Mouse (Mus musculus) G1E-ER4 (cell line): ENCODE data around the gene Herc6. TPM values are rescaled to one million over a fixed set of nuclear protein-coding genes. Genes with fewer than 3 reads are reported as not detected.

ENCODE experiments used
- GATA1 ChIP-seq: IDR thresholded peaks from one replicate; pipeline ENCODE4 v1.8.0; 2012; ENCODE audit warnings: low read length, inconsistent platforms
- polyA plus RNA-seq: library from polyadenylated mRNA; stranded (reverse); fragments of >175 nt; gene quantifications from 2 replicates; pipeline ENCODE4 v1.2.3, GENCODE M21; 2012

The Herc6 gene
- polyA plus RNA-seq, 1 experiment: 0.12 TPM

GRCm38 (mm10) chr6:57563454-57563853 is 17.3 kb upstream of the Herc6 start:
- TF ChIP-seq GATA1: no peak

- no peak for TF ChIP-seq GATA1
These were observed 15.3 kb upstream of the Herc6 start for GRCm38 (mm10) chr6:57565452-57565851.

- no peak for TF ChIP-seq GATA1
These were observed 13.2 kb upstream of the Herc6 start for GRCm38 (mm10) chr6:57567630-57568029.

- TF ChIP-seq GATA1: no peak
These were observed 10.4 kb upstream of the Herc6 start for GRCm38 (mm10) chr6:57570170-57570974.

GRCm38 (mm10) chr6:57571587-57571986 is 9.2 kb upstream of the Herc6 start:
- no peak for TF ChIP-seq GATA1

GRCm38 (mm10) chr6:57581595-57581994 is 795 bp downstream of the Herc6 start:
- no peak for TF ChIP-seq GATA1

GRCm38 (mm10) chr6:57582356-57582755 is 1.6 kb downstream of the Herc6 start:
- TF ChIP-seq GATA1: no peak

- TF ChIP-seq GATA1: no peak
These were observed 24.9 kb downstream of the Herc6 start for GRCm38 (mm10) chr6:57605546-57606307.

- no peak for TF ChIP-seq GATA1
These were observed 27.2 kb downstream of the Herc6 start for GRCm38 (mm10) chr6:57607999-57608398.

GRCm38 (mm10) chr6:57609631-57610030 is 28.8 kb downstream of the Herc6 start:
- no peak for TF ChIP-seq GATA1

GRCm38 (mm10) chr6:57615788-57616187 is 35.0 kb downstream of the Herc6 start:
- no peak for TF ChIP-seq GATA1

- TF ChIP-seq GATA1: no peak
These were observed 58.7 kb downstream of the Herc6 start for GRCm38 (mm10) chr6:57639531-57639930.

GRCm38 (mm10) chr6:57641789-57642188 is 61.0 kb downstream of the Herc6 start:
- TF ChIP-seq GATA1: no peak

- no peak for TF ChIP-seq GATA1
These were observed 66.5 kb downstream of the Herc6 start for GRCm38 (mm10) chr6:57647256-57647655.

- TF ChIP-seq GATA1: no peak
These were observed 80.5 kb downstream of the Herc6 start for GRCm38 (mm10) chr6:57661295-57661694.

- no peak for TF ChIP-seq GATA1
These were observed 103.4 kb downstream of the Herc6 start for GRCm38 (mm10) chr6:57684156-57684555.

- TF ChIP-seq GATA1: no peak
These were observed 110.9 kb downstream of the Herc6 start, which contains the start of gene Pyurf for GRCm38 (mm10) chr6:57691467-57692261. TSS of gene Pyurf (minus strand) at chr6:57692078.
